Mouse (Mus musculus) G1E (cell line): Measurements from ENCODE around the gene Syt16. TPM values are rescaled to one million over a fixed set of nuclear protein-coding genes. Genes with fewer than 3 reads are reported as not detected.

Source experiments
- ATAC-seq: 2 replicates; pipeline ENCODE4 v1.8.0; 2016; ENCODE audit warnings: mild to moderate bottlenecking; ENCODE audit not compliant: insufficient number of reproducible peaks, poor library complexity, low FRiP score, severe bottlenecking; ENCODE audit errors: extremely low read depth
- DNase-seq: peaks from one replicate; pipeline ENCODE4 v3.0.0; 2012; ENCODE audit warnings: low spot score
- H3K27me3 ChIP-seq: 2 replicates; pipeline ENCODE4 v1.6.1; 2012; ENCODE audit warnings: mild to moderate bottlenecking, low read length, inconsistent platforms; ENCODE audit not compliant: insufficient read depth
- H3K36me3 ChIP-seq: replicated peaks from 2 replicates; pipeline ENCODE3; 2012; ENCODE audit warnings: mild to moderate bottlenecking, inconsistent platforms
- H3K4me1 ChIP-seq: 2 replicates; pipeline ENCODE4 v1.6.1; 2012; ENCODE audit warnings: low read depth, low read length, inconsistent platforms, mixed read lengths; ENCODE audit not compliant: insufficient read depth
- H3K4me3 ChIP-seq: 2 replicates; pipeline ENCODE4 v1.5.1; 2012; ENCODE audit warnings: low read depth, mild to moderate bottlenecking, inconsistent platforms, low read length, moderate library complexity, mixed read lengths
- H3K9me3 ChIP-seq: replicated peaks from 2 replicates; pipeline ENCODE4 v1.6.1; 2012; ENCODE audit warnings: inconsistent platforms
- CTCF ChIP-seq: IDR thresholded peaks from 2 replicates; pipeline ENCODE4 v1.5.1; 2012; ENCODE audit warnings: low read depth, low read length, inconsistent platforms, mixed read lengths
- GATA1 ChIP-seq: IDR thresholded peaks from 2 replicates; pipeline ENCODE4 v1.6.1; 2012; ENCODE audit warnings: borderline replicate concordance, low read length, inconsistent platforms, mixed read lengths
- GATA2 ChIP-seq: IDR thresholded peaks from 2 replicates; pipeline ENCODE4 v1.6.1; 2012; ENCODE audit warnings: low read depth, low read length, inconsistent platforms, borderline replicate concordance
- POLR2AphosphoS5 ChIP-seq: IDR thresholded peaks from 2 replicates; pipeline ENCODE4 v1.6.1; 2012; ENCODE audit warnings: low read depth, low read length, inconsistent platforms; ENCODE audit not compliant: insufficient replicate concordance
- TAL1 ChIP-seq: conservative IDR thresholded peaks from 2 replicates; pipeline ENCODE4 v1.6.1; 2012; ENCODE audit warnings: low read depth, low read length, inconsistent platforms, mixed read lengths
- polyA plus RNA-seq: library from polyadenylated mRNA; stranded (reverse); fragments of >175 nt; gene quantifications from 2 replicates; pipeline ENCODE4 v1.2.3, GENCODE M21; 2012
- total RNA-seq, 2 experiments: library from RNA; stranded (forward) in 1 of 2; stranded (reverse) in 1 of 2; fragments of 200-1000 nt in 1 of 2; fragments of >200 nt in 1 of 2; fragmentation: Nextera tagmentation in 1 of 2; gene quantifications; 2 replicates each; pipeline ENCODE4 v1.2.3; 2014 to 2017

Syt16 gene
- total and polyA plus RNA-seq, 3 experiments, result 0.11 TPM; not detected in 2

DNA sequence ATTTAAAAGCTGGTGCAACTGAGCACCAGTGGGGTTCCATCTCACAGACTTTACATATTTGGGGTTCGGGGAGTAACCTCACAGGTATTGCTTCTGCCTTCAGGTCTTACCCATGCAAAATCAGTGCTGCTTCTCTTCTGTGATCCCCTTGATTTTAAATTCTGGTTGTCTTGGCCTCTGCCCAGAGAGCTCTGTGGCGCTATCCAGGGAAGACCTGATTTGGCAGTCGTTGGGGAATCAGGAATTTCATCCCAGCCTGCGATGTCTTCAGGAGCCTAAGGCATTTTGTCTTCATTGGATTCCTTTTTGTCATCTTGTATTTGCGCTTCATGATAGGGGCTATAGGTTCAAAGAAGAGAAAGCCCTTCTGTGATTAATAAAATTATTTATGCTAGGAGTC is 95.1 kb downstream of the Syt16 start:
- H3K4me3 ChIP-seq, result no peak overlapping the region
- DNase-seq (no peak), ATAC-seq (no peak)
- no peak for TF ChIP-seq POLR2AphosphoS5
- TF ChIP-seq CTCF, result no peak
- no peak for TF ChIP-seq GATA1
- TF ChIP-seq GATA2, result no peak
- no peak for TF ChIP-seq TAL1
- no peaks in the 10 kb centered on the region for H3K36me3 ChIP-seq
- H3K27me3 ChIP-seq, result 0 out of 2 replicates have a peak, but pooled peaks cover 2% of the 10 kb centered on the region
- no peaks in the 10 kb centered on the region for H3K4me1 ChIP-seq
- H3K9me3 ChIP-seq, result no peaks in the 10 kb centered on the region; the same call in 1 of the 2 replicates

DNA sequence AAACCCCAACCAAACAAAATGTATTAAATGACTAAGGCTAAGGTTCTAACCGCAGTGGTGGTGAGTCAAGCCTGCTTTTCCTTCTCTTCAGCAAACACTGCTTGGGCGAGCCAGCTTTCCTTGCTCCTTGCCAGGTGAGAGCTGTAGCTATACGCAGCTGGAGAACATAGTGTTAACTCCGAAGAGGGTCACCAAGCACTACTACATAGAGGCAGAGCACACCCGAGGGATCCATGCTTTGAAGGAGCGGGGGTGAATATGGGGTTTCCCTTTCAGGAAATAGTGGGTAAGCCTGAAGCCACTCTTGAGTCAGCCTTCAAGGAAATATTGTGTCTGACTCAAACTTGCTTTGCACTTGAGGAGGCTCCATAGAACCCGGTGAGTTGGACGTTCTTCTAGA is 95.6 kb downstream of the Syt16 start:
- H3K27me3 ChIP-seq, result 0 out of 2 replicates have a peak, but pooled peaks cover 2% of the 10 kb centered on the region
- TF ChIP-seq GATA1, result no peak
- TF ChIP-seq CTCF, result no peak
- no peak for TF ChIP-seq POLR2AphosphoS5
- no peak for TF ChIP-seq GATA2
- no peak for TF ChIP-seq TAL1
- DNase-seq, result no peak

DNA sequence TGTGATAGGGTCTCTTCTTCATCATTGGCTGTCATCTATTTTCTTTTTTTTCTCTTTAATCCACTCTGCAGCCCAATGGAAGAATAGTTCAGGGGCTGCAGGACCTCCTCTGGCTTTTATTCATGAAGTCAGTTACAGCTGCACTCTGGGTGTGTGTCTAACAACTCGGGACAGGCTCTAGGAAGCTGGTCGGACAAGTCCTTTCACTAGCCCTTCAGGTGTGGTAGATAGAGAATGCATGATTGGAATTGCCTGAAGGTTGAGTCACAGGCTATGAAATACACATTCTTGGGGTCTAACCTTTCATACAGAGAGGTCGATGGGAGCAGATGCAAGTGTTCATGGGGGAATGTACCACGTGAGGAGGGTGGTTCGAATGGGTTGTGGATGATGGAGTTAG is 97.2 kb downstream of the Syt16 start:
- Histone ChIP-seq H3K36me3 (no peaks in the 10 kb centered on the region), H3K4me3 (no peak overlapping the region), H3K9me3 (no peaks in the 10 kb centered on the region; the same call in 1 of the 2 replicates), H3K4me1 (no peaks in the 10 kb centered on the region), H3K27me3 (0 out of 2 replicates have a peak, but pooled peaks cover 2% of the 10 kb centered on the region)
- no peak for ATAC-seq
- DNase-seq, result no peak
- no peak for TF ChIP-seq GATA2

More for the DNA sequence above, 95.6 kb downstream of the Syt16 start:
- no peaks in the 10 kb centered on the region for H3K4me1 ChIP-seq
- no peaks in the 10 kb centered on the region; the same call in 1 of the 2 replicates for H3K9me3 ChIP-seq
- H3K36me3 ChIP-seq, result no peaks in the 10 kb centered on the region
- H3K4me3 ChIP-seq, result no peak overlapping the region
- ATAC-seq, result no peak

DNA sequence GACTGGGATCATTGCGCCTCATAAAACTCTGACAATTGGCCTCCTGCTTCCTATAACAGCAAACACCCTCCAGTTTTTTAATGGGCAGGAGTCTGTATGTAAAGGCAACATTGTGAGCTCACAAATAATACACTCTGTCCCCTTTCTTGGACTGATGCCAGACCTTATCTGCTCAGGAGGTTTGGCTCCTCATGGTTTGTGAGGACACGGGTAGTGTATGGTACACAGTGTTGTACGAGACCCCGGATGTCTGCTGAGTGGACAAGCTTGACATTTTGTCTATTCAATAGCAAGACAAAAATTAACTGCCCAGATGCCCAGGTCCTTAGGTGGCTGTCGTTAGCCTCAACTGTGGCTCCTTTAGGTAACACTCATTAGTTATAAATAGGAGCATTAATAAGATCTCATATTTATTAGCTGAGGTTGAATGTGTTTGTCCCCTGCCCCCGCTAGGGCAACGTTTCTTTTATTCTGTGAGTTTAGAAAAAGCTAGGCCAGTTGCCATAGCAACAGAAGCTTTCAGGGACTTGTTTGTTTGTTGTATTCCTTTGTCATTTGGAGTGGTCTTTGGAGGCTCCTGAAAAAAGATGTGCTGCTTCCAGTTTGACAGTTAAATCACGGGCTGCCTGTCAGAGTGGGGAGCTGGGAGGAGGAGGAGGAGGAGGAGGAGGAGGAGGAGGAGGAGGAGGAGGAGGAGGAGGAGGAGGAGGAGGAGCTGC is 101.3 kb downstream of the Syt16 start:
- H3K9me3 ChIP-seq, result no peaks in the 10 kb centered on the region; the same call in 1 of the 2 replicates
- no peak for TF ChIP-seq POLR2AphosphoS5
- TF ChIP-seq TAL1, result no peak
- TF ChIP-seq GATA1, result no peak
- no peak overlapping the region for H3K4me3 ChIP-seq
- H3K4me1 ChIP-seq, result no peaks in the 10 kb centered on the region
- DNase-seq (no peak), ATAC-seq (no peak)
- H3K27me3 ChIP-seq, result 0 out of 2 replicates have a peak, but pooled peaks cover 2% of the 10 kb centered on the region
- H3K36me3 ChIP-seq, result no peaks in the 10 kb centered on the region

DNA sequence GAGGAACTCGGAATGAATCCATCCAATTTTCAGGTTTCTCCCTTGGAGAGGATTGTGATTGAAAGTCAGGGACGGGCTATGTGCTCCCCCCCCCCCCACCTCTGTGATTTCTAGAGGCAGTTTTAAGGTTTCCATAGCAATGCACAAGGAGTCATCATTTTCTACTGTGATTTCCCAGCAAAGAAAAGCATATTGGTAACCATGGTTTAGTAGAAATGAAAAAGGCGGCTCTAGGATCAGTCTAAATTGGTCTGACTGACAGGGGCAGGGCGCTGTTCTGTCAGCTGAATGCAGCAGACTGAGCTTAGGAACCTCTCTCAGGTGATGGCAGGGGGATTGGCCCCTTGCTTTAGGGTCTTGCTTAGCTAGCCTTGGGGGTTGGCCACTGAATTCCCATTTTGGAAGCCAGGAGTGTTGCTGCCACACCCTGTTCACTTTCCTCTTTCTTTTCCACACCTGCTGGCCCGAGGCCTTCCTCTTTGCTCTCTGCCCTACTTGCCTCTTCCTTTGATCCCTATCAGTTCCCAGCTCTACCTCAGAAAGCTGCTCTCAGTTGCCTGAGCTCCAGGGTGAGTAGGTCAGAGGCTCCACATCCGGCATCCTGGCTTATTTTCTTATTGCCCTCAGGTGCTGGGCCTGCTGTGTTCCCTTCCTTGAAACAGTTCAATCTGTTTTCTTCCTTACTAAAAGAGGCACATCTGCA is 108.5 kb downstream of the Syt16 start:
- DNase-seq (no peak), ATAC-seq (no peak)
- no peak for TF ChIP-seq GATA1
- TF ChIP-seq CTCF, result no peak
- no peak for TF ChIP-seq TAL1
- no peak for TF ChIP-seq POLR2AphosphoS5
- TF ChIP-seq GATA2, result no peak
- H3K27me3 ChIP-seq, result no peaks in the 10 kb centered on the region
- H3K36me3 ChIP-seq, result no peaks in the 10 kb centered on the region
- no peaks in the 10 kb centered on the region for H3K4me1 ChIP-seq
- H3K9me3 ChIP-seq, result no peaks in the 10 kb centered on the region
- no peak overlapping the region for H3K4me3 ChIP-seq

DNA sequence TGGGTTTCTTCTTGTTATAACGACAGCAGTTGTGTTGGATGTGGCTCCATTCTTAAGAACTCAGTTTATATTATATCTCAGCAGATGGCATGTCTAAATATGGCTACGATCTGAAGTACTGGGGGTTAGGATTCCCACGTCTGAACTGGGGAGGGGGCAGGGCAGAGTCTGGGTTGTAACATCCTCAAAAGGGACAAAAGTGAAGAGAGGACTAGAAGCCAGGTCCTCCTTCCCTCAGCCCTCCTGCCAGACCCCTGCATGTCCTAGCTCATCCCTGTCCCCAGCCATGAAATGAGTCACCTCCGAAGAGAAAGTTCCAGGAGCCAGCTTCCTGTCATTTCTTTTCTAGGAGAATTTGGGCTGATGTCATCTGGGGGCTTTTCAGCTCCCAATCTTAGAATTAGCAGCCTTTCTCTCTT is 111.2 kb downstream of the Syt16 start:
- no peak for DNase-seq
- Histone ChIP-seq H3K4me3 (no peak overlapping the region), H3K27me3 (no peaks in the 10 kb centered on the region), H3K9me3 (no peaks in the 10 kb centered on the region), H3K4me1 (no peaks in the 10 kb centered on the region), H3K36me3 (no peaks in the 10 kb centered on the region)
- ATAC-seq, result no peak
- TF ChIP-seq GATA1 (no peak), POLR2AphosphoS5 (no peak), CTCF (no peak), GATA2 (no peak), TAL1 (no peak)
